Mouse (Mus musculus) right cerebral cortex, adult 18-20 months (tissue): ENCODE measurements around the gene Tmem260.

ENCODE experiments used
- DNase-seq: peaks from one replicate; pipeline ENCODE4 v3.0.0; 2022; ENCODE audit warnings: mixed read lengths

Gene Tmem260

GRCm38 (mm10) chr14:48558975-48559374 is 113.1 kb downstream of the Tmem260 start:
- DNase-seq: no peak

- DNase-seq: peak; percentile 8
Observed at GRCm38 (mm10) chr14:48559736-48560135, 113.8 kb downstream of the Tmem260 start.

- no peak for DNase-seq
Observed at GRCm38 (mm10) chr14:48566596-48566995, 120.7 kb downstream of the Tmem260 start.
